Mouse (Mus musculus) heart, postnatal 0 days (tissue): ENCODE measurements at regions not wholly inside any gene's neighbourhood (a gene's known extent, or its start where the extent isn't known, plus 50 kb on each side); places are given as distances from the start of the nearest gene placed in this dataset.

ENCODE experiments used
- ATAC-seq: fragments of 200-750 bp; cut with Nextera tagmentation; 2 replicates; pipeline ENCODE4 v1.8.0; 2017; ENCODE audit warnings: low read depth, moderate number of reproducible peaks, moderate library complexity; ENCODE audit not compliant: insufficient read depth
- DNase-seq: peaks from one replicate; pipeline ENCODE4 v3.0.0-alpha.2; 2016; ENCODE audit warnings: low spot score
- H3K27ac ChIP-seq: fragments of 300-500 bp; sonication (generic); 2 replicates; pipeline ENCODE4 v1.5.1; 2014; ENCODE audit warnings: low read depth, mild to moderate bottlenecking
- H3K27me3 ChIP-seq: fragments of 300-500 bp; sonication (generic); 2 replicates; pipeline ENCODE4 v1.6.1; 2014; ENCODE audit warnings: low read length, mixed read lengths; ENCODE audit not compliant: control insufficient read depth, insufficient read depth
- H3K36me3 ChIP-seq: fragments of 300-500 bp; sonication (generic); replicated peaks from 2 replicates; pipeline ENCODE4 v1.6.1; 2014; ENCODE audit warnings: low read length, mixed read lengths; ENCODE audit not compliant: control insufficient read depth, insufficient read depth
- H3K4me1 ChIP-seq: fragments of 300-500 bp; sonication (generic); 2 replicates; pipeline ENCODE4 v1.6.1; 2014; ENCODE audit warnings: antibody characterized with exemption; ENCODE audit not compliant: control insufficient read depth, insufficient read depth
- H3K4me2 ChIP-seq: fragments of 300-500 bp; sonication (generic); 2 replicates; pipeline ENCODE4 v1.6.1; 2014; ENCODE audit warnings: low read depth, mild to moderate bottlenecking, low read length, moderate library complexity
- H3K4me3 ChIP-seq: fragments of 300-500 bp; sonication (generic); 2 replicates; pipeline ENCODE4 v1.5.1; 2014; ENCODE audit warnings: low read depth, low read length
- H3K9ac ChIP-seq: fragments of 300-500 bp; sonication (generic); replicated peaks from 2 replicates; pipeline ENCODE4 v1.6.1; 2014; ENCODE audit warnings: low read depth, low read length, mixed read lengths
- H3K9me3 ChIP-seq: fragments of 300-500 bp; sonication (generic); replicated peaks from 2 replicates; pipeline ENCODE4 v1.6.1; 2016; ENCODE audit warnings: low read length; ENCODE audit not compliant: control insufficient read depth
- CTCF ChIP-seq: IDR thresholded peaks from 2 replicates; pipeline ENCODE4 v1.5.1; 2016; ENCODE audit warnings: antibody characterized with exemption, control low read depth, low read depth
- EP300 ChIP-seq: IDR thresholded peaks from 2 replicates; pipeline ENCODE4 v1.6.1; 2016; ENCODE audit warnings: antibody characterized with exemption, low read depth
- WGBS: fragments of 180-500 bp; shearing (Covaris S2); extraction: QIAGEN DNeasy Blood & Tissue Kit; methylation state at CpG from one replicate; pipeline ENCODE4 v1.1.7; 2014; 5-methylcytosine and 5-hydroxymethylcytosine counted together

DNA sequence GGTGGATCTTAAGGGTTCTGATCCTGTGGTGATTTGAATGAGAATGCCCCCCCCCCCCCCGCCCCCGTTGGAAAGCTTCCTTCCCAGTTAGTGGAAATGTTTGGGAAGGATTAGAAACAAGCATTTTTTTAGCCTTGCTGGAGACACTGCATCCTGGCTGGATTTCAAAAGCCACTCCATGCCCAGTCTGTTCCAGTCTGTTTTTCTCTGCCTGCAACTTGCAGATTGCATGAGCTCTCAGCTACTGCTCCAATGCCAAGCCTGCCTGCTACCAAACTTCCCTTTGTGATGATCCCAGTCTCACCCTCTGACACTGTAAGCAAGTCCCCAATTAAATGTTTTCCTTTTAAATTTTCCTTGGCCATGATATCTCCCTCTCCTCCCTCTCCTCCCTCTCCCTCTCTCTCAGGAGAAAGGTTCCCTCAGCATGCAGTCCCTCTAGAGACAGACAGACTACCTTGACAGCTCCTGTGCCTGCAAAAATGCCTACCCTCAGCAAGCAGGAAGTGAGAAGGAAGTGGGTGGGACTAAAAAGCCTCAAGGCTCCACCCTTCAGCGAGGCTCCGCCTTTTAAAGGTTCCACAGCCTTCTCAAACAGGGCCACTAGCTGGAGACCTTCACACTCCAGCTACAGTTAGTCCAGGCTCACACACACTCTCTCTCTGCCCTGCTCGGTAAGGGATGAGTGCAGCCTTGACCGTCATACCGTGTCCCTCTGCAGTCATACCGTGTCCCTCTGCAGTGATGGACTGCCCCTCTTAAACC is 204.8 kb downstream of the Prex1 start:
- Histone ChIP-seq H3K4me1 (peaks cover 18% of the 10 kb centered on the region; the same call in 1 of the 2 replicates), H3K27me3 (no peaks in the 10 kb centered on the region), H3K4me2 (no peak overlapping the region), H3K4me3 (no peak overlapping the region), H3K9ac (no peak overlapping the region), H3K9me3 (no peaks in the 10 kb centered on the region), H3K27ac (no peak overlapping the region), H3K36me3 (no peaks in the 10 kb centered on the region)
- WGBS: 78% methylated on average over 8 of the region's 8 CpGs
- ATAC-seq: no peak
- no peak for DNase-seq
- TF ChIP-seq CTCF: no peak
- TF ChIP-seq EP300: no peak

GRCm38 (mm10) chr2:166505309-166505708 is 208.3 kb downstream of the Prex1 start:
- Histone ChIP-seq H3K36me3 (no peaks in the 10 kb centered on the region), H3K9me3 (no peaks in the 10 kb centered on the region), H3K27ac (no peak overlapping the region), H3K4me1 (peaks cover 7% of the 10 kb centered on the region; the same call in 1 of the 2 replicates), H3K27me3 (no peaks in the 10 kb centered on the region), H3K4me2 (no peak overlapping the region), H3K4me3 (no peak overlapping the region), H3K9ac (no peak overlapping the region)
- WGBS: 52% methylated on average over 9 of the region's 9 CpGs
- ATAC-seq (no peak), DNase-seq (no peak)
- no peak for TF ChIP-seq CTCF
- TF ChIP-seq EP300: no peak

DNA sequence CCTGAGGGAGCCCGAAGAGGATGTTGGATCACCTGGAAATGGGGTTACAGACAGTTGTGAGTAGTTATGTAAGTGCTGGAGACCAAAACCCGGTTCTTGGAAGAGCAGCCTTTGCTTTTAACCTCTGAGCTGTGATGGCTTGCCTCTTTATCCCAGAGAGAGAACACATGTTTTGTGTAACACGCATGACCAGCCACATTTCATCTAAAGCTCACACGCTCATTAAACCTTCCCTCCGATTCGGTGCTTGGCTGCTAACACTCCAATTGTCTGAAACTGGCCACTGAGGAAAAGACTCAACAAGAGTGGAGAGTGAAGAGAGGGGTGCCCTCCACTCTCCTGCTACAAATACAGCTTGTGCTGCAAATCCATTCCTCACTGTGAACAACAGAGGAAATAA is 210.0 kb downstream of the Prex1 start:
- no peaks in the 10 kb centered on the region for H3K27me3 ChIP-seq
- H3K36me3 ChIP-seq: no peaks in the 10 kb centered on the region
- no peaks in the 10 kb centered on the region for H3K9me3 ChIP-seq
- no peaks in the 10 kb centered on the region; the same call in 1 of the 2 replicates for H3K4me1 ChIP-seq
- TF ChIP-seq EP300 (no peak), CTCF (no peak)
- 86% methylated on average over 6 of the region's 6 CpGs for WGBS
- H3K9ac ChIP-seq: no peak overlapping the region
- ATAC-seq (no peak), DNase-seq (no peak)
- no peak overlapping the region for H3K27ac ChIP-seq
- H3K4me3 ChIP-seq: no peak overlapping the region
- no peak overlapping the region for H3K4me2 ChIP-seq

GRCm38 (mm10) chr2:166492895-166493294 is 220.7 kb downstream of the Prex1 start:
- TF ChIP-seq EP300: no peak
- H3K27me3 ChIP-seq: no peaks in the 10 kb centered on the region
- WGBS: 80% methylated on average over 12 of the region's 12 CpGs
- no peak overlapping the region for H3K27ac ChIP-seq
- no peak for DNase-seq
- no peak overlapping the region for H3K9ac ChIP-seq
- no peak overlapping the region for H3K4me2 ChIP-seq
- no peaks in the 10 kb centered on the region for H3K36me3 ChIP-seq
- no peak overlapping the region for H3K4me3 ChIP-seq
- 0 out of 2 replicates have a peak, but pooled peaks have one; percentile 24 for ATAC-seq
- H3K9me3 ChIP-seq: no peaks in the 10 kb centered on the region
- H3K4me1 ChIP-seq: peaks cover 12% of the 10 kb centered on the region; the same call in 1 of the 2 replicates

GRCm38 (mm10) chr2:166492421-166492820 is 221.2 kb downstream of the Prex1 start:
- WGBS: 68% methylated on average over 12 of the region's 12 CpGs
- H3K4me1 ChIP-seq: peaks cover 16% of the 10 kb centered on the region; the same call in 1 of the 2 replicates

DNA sequence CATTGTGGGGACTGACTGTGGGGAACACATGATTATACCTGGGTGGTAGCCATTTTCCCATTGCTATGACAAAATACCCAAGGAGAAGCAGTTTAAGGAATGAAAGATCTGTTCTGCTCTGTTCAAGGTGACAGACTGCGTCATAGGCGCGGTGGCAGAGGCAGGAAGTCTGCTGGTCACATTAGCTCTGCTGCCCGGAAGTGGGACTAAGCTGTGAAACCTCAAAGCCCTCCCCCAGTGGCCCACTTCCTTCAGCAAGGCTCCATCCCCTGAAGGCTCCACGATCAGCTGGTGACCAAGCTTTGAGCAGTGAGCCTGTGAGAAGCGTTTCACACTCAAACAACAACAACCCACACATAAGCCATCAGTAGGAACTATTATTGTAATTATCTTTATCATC is 221.8 kb downstream of the Prex1 start:
- Histone ChIP-seq H3K27ac (no peak overlapping the region), H3K4me2 (no peak overlapping the region), H3K36me3 (no peaks in the 10 kb centered on the region), H3K27me3 (no peaks in the 10 kb centered on the region), H3K9me3 (no peaks in the 10 kb centered on the region), H3K9ac (no peak overlapping the region), H3K4me1 (peaks cover 16% of the 10 kb centered on the region; the same call in 1 of the 2 replicates), H3K4me3 (no peak overlapping the region)
- no peak for DNase-seq
- ATAC-seq: no peak
- TF ChIP-seq EP300 (no peak), CTCF (no peak)
- 64% methylated on average over 6 of the region's 6 CpGs for WGBS

More at GRCm38 (mm10) chr2:166492421-166492820, 221.2 kb downstream of the Prex1 start:
- Histone ChIP-seq H3K36me3 (no peaks in the 10 kb centered on the region), H3K27me3 (no peaks in the 10 kb centered on the region), H3K27ac (no peak overlapping the region), H3K4me2 (no peak overlapping the region), H3K9ac (no peak overlapping the region), H3K4me3 (no peak overlapping the region), H3K9me3 (no peaks in the 10 kb centered on the region)
- no peak for TF ChIP-seq EP300
- TF ChIP-seq CTCF: no peak
- ATAC-seq (no peak), DNase-seq (no peak)
